Mouse (Mus musculus): ENCODE data around the gene Grb10. TPM values are rescaled to one million over a fixed set of nuclear protein-coding genes. Genes with fewer than 3 reads are reported as not detected.

Gene Grb10
- polyA plus RNA-seq, 1 experiment = 3.7 TPM

GRCm38 (mm10) chr11:11929059-11929458, 109.4 kb downstream of the Grb10 start:
- no peak for DNase-seq (ENCODE audit: low read depth, low spot score)
- WGBS = 95% methylated on average over 3 of the region's 3 CpGs

- 52% methylated on average over 2 of the region's 2 CpGs for WGBS
- DNase-seq (ENCODE audit: low read depth, low spot score) = no peak
These were observed 109.9 kb downstream of the Grb10 start for GRCm38 (mm10) chr11:11928586-11928985.

GRCm38 (mm10) chr11:11923900-11924299, 114.6 kb downstream of the Grb10 start:
- WGBS = 80% methylated on average over 3 of the region's 3 CpGs
- no peak for DNase-seq (ENCODE audit: low read depth, low spot score)

DNA sequence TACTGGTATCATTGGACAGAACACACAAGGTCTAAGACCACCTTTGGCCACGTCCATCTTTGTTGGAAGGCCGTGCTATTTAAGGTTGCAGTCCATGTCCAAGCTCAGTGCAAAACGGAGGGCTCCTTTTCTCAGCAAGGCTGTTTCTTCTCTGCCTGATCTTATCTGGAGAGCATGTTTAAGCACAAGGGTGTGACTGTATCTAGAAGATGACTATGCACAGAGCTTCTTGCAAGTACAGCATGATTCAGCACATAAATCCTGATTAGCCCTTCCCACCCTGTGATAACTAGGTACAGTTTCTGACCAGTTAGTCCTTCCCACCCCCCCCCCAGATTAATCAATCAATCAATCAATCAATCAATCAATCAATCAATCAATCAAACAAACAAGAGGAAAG, 115.1 kb downstream of the Grb10 start:
- WGBS = 72% methylated on average over 3 of the region's 3 CpGs
- no peak for DNase-seq (ENCODE audit: low read depth, low spot score)

- no peak for DNase-seq (ENCODE audit: low read depth, low spot score)
- WGBS = 89% methylated on average over 2 of the region's 2 CpGs
These were observed 116.4 kb downstream of the Grb10 start for GRCm38 (mm10) chr11:11922106-11922505.

DNA sequence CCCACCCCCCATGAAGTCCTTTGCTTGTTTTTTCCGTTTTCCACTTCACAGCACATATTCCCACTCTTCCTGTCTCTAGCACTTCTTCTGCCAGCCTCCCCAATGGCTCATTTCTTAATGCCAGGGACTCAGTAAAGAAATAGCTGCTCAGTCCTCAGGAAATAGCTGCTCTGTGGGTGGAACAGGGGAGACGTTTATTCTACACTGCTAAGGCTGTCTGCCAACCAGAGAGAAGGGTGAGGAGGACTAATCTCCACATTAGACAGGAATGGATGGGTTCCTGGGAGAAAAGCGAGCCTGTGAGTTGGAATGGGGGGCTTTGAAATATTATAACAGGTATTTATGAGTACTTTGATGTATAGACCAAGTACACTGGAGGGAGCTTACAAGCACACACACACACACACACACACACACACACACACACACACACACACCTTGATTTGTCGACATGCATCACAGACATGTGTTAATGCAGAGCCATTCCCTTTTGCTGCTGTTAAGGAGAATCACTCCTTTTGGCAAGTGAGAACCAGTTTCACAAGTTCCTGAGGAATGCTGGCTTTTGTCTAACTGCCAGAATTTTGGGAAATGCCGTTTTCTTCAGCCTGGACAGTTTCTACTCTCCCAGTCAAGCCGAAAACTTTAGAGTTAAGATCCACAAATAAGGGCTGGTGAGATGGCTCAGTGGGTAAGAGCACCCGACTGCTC, 130.6 kb downstream of the Grb10 start:
- DNase-seq (ENCODE audit: low read depth, low spot score) = no peak
- WGBS = 38% methylated on average over 7 of the region's 7 CpGs

GRCm38 (mm10) chr11:11905518-11905917, 133.0 kb downstream of the Grb10 start:
- no peak for DNase-seq (ENCODE audit: low read depth, low spot score)

DNA sequence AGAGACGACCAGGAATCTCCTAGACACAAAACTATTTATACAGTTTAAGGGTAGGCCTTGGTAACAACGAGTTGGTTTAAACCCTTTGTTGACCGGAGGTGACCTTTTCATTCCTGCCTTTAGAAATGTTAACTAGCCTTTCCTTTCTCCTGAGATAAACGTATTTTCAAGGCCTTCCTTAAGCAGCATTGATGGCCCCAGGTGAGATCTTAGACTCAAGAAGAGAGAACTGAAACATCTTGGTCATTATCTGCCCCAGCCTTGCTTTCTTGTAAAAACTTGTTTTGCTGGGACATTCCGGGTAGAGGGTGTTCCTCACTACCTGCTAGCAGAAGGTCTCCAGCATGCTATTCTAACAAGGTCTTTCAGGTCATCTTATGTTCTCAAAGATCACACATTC, 133.5 kb downstream of the Grb10 start:
- WGBS = 74% methylated on average over 5 of the region's 5 CpGs

GRCm38 (mm10) chr11:11901509-11901908, 137.0 kb downstream of the Grb10 start:
- no peak for DNase-seq (ENCODE audit: low read depth, low spot score)
- WGBS = 59% methylated on average over 5 of the region's 5 CpGs

More for the DNA sequence above, 133.5 kb downstream of the Grb10 start:
- DNase-seq (ENCODE audit: low read depth, low spot score) = no peak

DNA sequence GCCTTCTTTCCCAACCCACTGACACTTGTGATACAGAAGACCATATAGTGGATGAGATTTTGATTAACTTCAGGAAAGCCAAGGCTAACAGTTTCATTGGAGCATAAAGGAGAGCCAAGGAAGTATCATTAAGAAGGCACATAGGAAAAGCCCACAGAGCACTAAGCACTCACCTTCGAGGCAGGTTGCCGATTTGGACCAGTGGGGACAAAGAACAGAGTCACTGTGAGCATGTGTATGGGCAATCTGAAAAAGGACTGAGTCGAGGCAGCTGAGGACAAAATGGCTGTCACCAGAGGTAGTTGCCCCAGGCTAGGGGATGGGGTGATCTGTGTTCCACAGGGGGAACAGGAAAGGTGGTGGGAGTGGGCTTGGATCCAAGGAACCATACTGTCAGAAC, 140.0 kb downstream of the Grb10 start:
- no peak for DNase-seq (ENCODE audit: low read depth, low spot score)
- 51% methylated on average over 3 of the region's 3 CpGs for whole genome bisulfite sequencing

- 39% methylated on average over 12 of the region's 12 CpGs for WGBS
- peak; percentile 72 for DNase-seq (ENCODE audit: low read depth, low spot score)
These were observed 140.7 kb downstream of the Grb10 start, which contains the start of gene Ddc for GRCm38 (mm10) chr11:11897645-11898357. Ddc (minus strand) TSS chr11:11898144.

DNA sequence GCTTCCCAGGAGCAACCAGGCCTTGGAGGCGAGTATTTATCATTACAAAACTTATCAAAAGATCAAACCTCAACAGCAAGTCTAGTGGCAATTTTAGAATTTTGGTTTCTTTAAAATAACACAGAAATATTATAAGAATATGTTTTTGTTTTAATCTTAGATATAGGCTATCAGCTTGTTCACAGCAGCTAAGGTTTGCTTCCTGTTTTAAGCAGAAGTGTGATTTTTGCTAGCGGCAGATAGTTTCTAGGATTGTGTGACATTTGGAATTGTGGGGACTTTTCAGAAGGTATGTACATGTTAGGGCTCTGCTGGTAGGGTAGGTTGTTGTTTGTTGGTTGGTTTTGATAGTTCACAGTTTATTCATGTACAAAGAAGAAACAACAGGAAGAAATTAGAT, 143.0 kb downstream of the Grb10 start:
- WGBS = 70% methylated on average over 2 of the region's 2 CpGs
- no peak for DNase-seq (ENCODE audit: low read depth, low spot score)

- WGBS = 29% methylated on average over 1 of the region's 1 CpGs
- no peak for DNase-seq (ENCODE audit: low read depth, low spot score)
These were observed 144.7 kb downstream of the Grb10 start for GRCm38 (mm10) chr11:11893769-11894168.

- 18% methylated on average over 10 of the region's 10 CpGs for WGBS
- no peak for DNase-seq (ENCODE audit: low read depth, low spot score)
These were observed 145.4 kb downstream of the Grb10 start for GRCm38 (mm10) chr11:11892993-11893602.

DNA sequence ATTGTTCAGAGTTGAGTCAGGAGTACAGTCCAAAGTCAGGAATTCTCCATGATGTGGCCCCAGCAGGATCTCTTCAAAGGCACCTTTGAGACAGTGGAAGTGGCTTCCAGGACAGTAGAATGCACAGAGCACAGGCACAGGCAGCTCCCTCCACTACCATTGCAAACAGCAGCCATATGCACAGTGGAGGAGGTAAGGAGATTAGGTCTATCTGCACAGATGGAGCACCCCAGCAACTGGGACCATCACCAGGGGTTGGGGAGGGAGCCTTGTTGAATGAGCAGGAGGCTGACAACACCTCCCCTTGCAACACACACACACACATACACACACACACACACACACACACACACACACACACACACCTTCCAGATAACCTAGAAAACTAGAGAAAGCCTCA, 146.7 kb downstream of the Grb10 start:
- no peak for DNase-seq (ENCODE audit: low read depth, low spot score)

GRCm38 (mm10) chr11:11890139-11890741, 148.2 kb downstream of the Grb10 start:
- WGBS = 76% methylated on average over 10 of the region's 10 CpGs
- no peak for DNase-seq (ENCODE audit: low read depth, low spot score)

DNA sequence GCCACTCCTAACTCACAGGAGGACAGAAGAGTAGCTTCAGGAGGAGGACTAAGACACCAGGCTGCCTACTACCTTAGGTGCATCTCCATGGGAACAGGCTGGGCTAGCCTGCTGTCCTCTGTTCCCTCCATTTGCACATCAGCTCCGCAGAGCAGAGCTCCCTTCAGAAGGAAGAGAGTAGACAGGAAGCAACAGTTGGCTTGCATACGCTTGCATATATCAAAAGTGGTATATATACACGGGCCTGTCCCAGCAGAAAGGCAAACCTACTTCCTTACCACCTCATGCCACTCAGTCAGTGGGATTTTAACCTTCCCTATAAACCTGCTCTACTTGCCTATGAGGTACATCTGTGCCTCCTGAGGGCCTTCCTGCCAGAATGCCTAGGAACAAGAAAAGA, 149.8 kb downstream of the Grb10 start:
- 31% methylated on average over 3 of the region's 3 CpGs for WGBS
- no peak for DNase-seq (ENCODE audit: low read depth, low spot score)

DNA sequence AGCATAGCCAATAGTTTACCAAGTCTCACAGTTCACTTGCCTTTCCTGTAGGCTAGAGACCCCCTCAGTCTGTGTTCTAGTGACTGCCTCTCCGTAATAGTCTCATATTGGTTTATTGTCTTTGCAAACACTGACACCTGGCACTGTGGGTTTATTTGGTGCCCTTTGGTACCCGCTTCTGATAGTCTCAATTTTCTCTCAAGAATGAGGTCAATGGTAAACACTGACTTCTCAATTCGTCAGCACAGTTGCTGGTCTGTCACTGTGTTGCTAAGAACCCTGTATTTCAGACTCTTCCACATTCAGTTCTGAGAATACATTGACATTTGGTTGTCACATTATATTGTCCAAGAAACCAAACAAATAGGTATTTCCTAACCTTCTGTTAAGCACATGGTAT, 150.4 kb downstream of the Grb10 start:
- DNase-seq (ENCODE audit: low read depth, low spot score) = no peak
- 39% methylated on average over 3 of the region's 3 CpGs for WGBS

- WGBS = 28% methylated on average over 4 of the region's 4 CpGs
- no peak for DNase-seq (ENCODE audit: low read depth, low spot score)
These were observed 152.0 kb downstream of the Grb10 start for GRCm38 (mm10) chr11:11886403-11886998.

- WGBS = 41% methylated on average over 3 of the region's 3 CpGs
These were observed 152.6 kb downstream of the Grb10 start for GRCm38 (mm10) chr11:11885921-11886320.

More at GRCm38 (mm10) chr11:11885921-11886320, 152.6 kb downstream of the Grb10 start:
- DNase-seq (ENCODE audit: low read depth, low spot score) = no peak
